Comparison of ENCODE assay signal across 13 mouse cellular contexts in the genomic region with DNA sequence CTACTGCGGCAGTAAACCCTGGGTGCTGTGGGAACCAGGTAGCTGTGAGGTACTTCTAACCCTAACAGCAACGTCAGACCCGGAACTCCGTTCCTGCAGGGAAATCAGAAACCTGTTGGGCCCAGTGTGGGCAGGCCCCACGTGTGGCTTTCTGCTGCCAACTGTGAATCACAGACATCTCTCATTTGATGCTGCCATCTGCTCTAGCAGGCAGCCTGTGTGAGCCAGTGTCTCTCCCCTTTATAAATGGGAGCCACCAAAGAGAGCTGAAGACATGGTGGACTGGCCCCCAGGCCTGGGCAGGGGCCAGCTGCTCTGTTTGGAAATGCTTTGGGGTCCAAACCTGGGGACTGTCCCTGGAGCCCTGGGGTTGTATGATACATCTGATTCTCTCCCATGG.
A peak's percentile ranks its signal among the peaks of the same experiment; 100 is the strongest.
DNase-seq lines count a peak whose midpoint lies in the region; ATAC-seq and TF ChIP-seq lines count a peak whose summit lies in the region.
"Had no signal": no experiment of that assay in that cellular context is flagged by ENCODE, and none has a peak within 500 bp of the region (broad histone marks: within the 10 kb centered on the region; RNA-seq: fewer than 3 reads in every experiment).

No protein-coding gene starts in this region.

- no peak overlapping the region for H3K4me2 ChIP-seq in forebrain, embryonic 12.5 days
- H3K4me2 ChIP-seq: heart, embryonic 15.5 days; liver, embryonic 11.5 days; neural tube, embryonic 15.5 days had no signal

- H3K27ac ChIP-seq in forebrain, embryonic 12.5 days = 0 out of 2 replicates have a peak overlapping the region, but pooled peaks have one; percentile 16
- peak overlapping the region; percentile 83 for H3K27ac ChIP-seq in layer of hippocampus, adult 2 months
- H3K27ac ChIP-seq: heart, embryonic 15.5 days; neural tube, embryonic 15.5 days had no signal

- no peaks in the 10 kb centered on the region for H3K36me3 ChIP-seq in forebrain, embryonic 12.5 days (replicated peaks)
- H3K36me3 ChIP-seq: heart, embryonic 15.5 days; neural tube, embryonic 15.5 days had no signal

- intact Hi-C loops in left cerebral cortex, postnatal 4 days (cut with DNase I) = no loop called here

- 0 out of 2 replicates have a peak, but pooled peaks have one; percentile 3 for ATAC-seq in forebrain, embryonic 12.5 days (ENCODE audit: low FRiP score)

- peaks cover 16% of the 10 kb centered on the region for H3K4me1 ChIP-seq in forebrain, embryonic 12.5 days
- H3K4me1 ChIP-seq: heart, embryonic 15.5 days had no signal

- H3K9me3 ChIP-seq in forebrain, embryonic 12.5 days = no peaks in the 10 kb centered on the region
- H3K9me3 ChIP-seq: heart, embryonic 15.5 days; neural tube, embryonic 15.5 days had no signal

- H3K9ac ChIP-seq in forebrain, embryonic 12.5 days = no peak overlapping the region
- H3K9ac ChIP-seq: heart, embryonic 15.5 days; neural tube, embryonic 15.5 days had no signal

- H3K4me3 ChIP-seq in forebrain, embryonic 12.5 days (replicated peaks) = no peak overlapping the region
- no peak overlapping the region for H3K4me3 ChIP-seq in layer of hippocampus, adult 2 months
- H3K4me3 ChIP-seq: heart, embryonic 15.5 days; neural tube, embryonic 15.5 days had no signal

- TF ChIP-seq CTCF in layer of hippocampus, adult 2 months (conservative IDR thresholded peaks at IDR 0.05) = no peak

- H3K27me3 ChIP-seq in forebrain, embryonic 12.5 days = peaks cover 37% of the 10 kb centered on the region
- H3K27me3 ChIP-seq: neural tube, embryonic 15.5 days had no signal

- peak; percentile 8 for DNase-seq in cerebellum, adult 9-11 months
- DNase-seq in cerebellum, adult 11 months = no peak
- DNase-seq in layer of hippocampus, adult 2 months (ENCODE audit: low spot score in 2 of 2) = peak; percentile 76 to 88
- DNase-seq in left cerebral cortex, postnatal 4 days = peak; percentile 28
- no peak for DNase-seq in yolk sac, embryonic 10.5 days (ENCODE audit: low spot score)
- DNase-seq in testis, postnatal 14 days (ENCODE audit: low spot score) = no peak
- no peak for DNase-seq in adrenal gland, adult 18-20 months (ENCODE audit: low spot score in 2 of 2)
- DNase-seq: adrenal gland, postnatal 36 days; kidney, adult 8-10 months had no signal

- WGBS in forebrain, embryonic 12.5 days = 81% methylated on average over 5 of the region's 5 CpGs

Comparison
In these comparisons a context has a peak if more than half of its experiments do, and no peak if none do; other contexts are left out.
1. DNase-seq: peak in cerebellum, adult 9-11 months (single experiment), layer of hippocampus, adult 2 months (2 of 2) and left cerebral cortex, postnatal 4 days (single experiment); none in cerebellum, adult 11 months (single experiment), yolk sac, embryonic 10.5 days (single experiment), testis, postnatal 14 days (single experiment) and adrenal gland, adult 18-20 months (0 of 2).